Mouse (Mus musculus): ENCODE results near the gene Prpf4b. TPM values are rescaled to one million over a fixed set of nuclear protein-coding genes. Genes with fewer than 3 reads are reported as not detected.

Gene Prpf4b
- total RNA-seq, 2 experiments from 2014 or later, result 129 to 139 TPM

GRCm38 (mm10) chr13:34924210-34924609, 49.1 kb downstream of the Prpf4b start, which contains the start of the genes Fam217a and 4933417A18Rik:
TSS of gene Fam217a (minus strand) at chr13:34924310.
TSS of gene 4933417A18Rik (plus strand) at chr13:34924409.
- ATAC-seq (replicated peaks; ENCODE audit: poor library complexity, severe bottlenecking), result no peak

GRCm38 (mm10) chr13:34934931-34935644, 60.0 kb downstream of the Prpf4b start:
- ATAC-seq (replicated peaks; ENCODE audit: poor library complexity, severe bottlenecking), result no peak

- ATAC-seq (replicated peaks; ENCODE audit: poor library complexity, severe bottlenecking), result no peak
These were observed 67.3 kb downstream of the Prpf4b start for GRCm38 (mm10) chr13:34942370-34942769.

- ATAC-seq (replicated peaks; ENCODE audit: poor library complexity, severe bottlenecking), result peak; percentile 99
These were observed 76.3 kb downstream of the Prpf4b start for GRCm38 (mm10) chr13:34951437-34951836.

Other genes starting within 250 kb of the Prpf4b start
- gene Pxdc1, start 221.8 kb upstream of the Prpf4b start, total RNA-seq (2014; fragmentation: Nextera tagmentation), result not detected in 2 replicates
- gene Pxdc1, start 221.8 kb upstream of the Prpf4b start, total RNA-seq (2017), result not detected in 2 replicates
- gene Fam50b, start 140.5 kb upstream of the Prpf4b start, total RNA-seq (2014; fragmentation: Nextera tagmentation), result not detected in 2 replicates
- gene Fam50b, start 140.5 kb upstream of the Prpf4b start, total RNA-seq (2017), result not detected in 2 replicates
- not detected in 2 replicates for gene Fam217a, start 49.0 kb downstream of the Prpf4b start, total RNA-seq (2014; fragmentation: Nextera tagmentation)
- not detected in 2 replicates for gene Fam217a, start 49.0 kb downstream of the Prpf4b start, total RNA-seq (2017)
- not detected in 2 replicates for gene 4933417A18Rik, start 49.1 kb downstream of the Prpf4b start, total RNA-seq (2014; fragmentation: Nextera tagmentation)
- gene 4933417A18Rik, start 49.1 kb downstream of the Prpf4b start, total RNA-seq (2017), result not detected in 2 replicates
- not detected in 2 replicates for gene Eci3, start 88.5 kb downstream of the Prpf4b start, total RNA-seq (2014; fragmentation: Nextera tagmentation)
- not detected in 2 replicates for gene Eci3, start 88.5 kb downstream of the Prpf4b start, total RNA-seq (2017)
- 69.6 and 82.3 TPM in 2 replicates for gene Eci2, start 151.8 kb downstream of the Prpf4b start, total RNA-seq (2014; fragmentation: Nextera tagmentation)
- gene Eci2, start 151.8 kb downstream of the Prpf4b start, total RNA-seq (2017), result 52.6 and 74.6 TPM in 2 replicates

Data from granulocyte monocyte progenitor cell, adult 5-6 weeks (primary cell).